Mouse (Mus musculus) thymus, postnatal 25 days (tissue): ENCODE results near the gene Kcng3.

Source experiments
- DNase-seq: peaks from one replicate; pipeline ENCODE4 v3.0.0; 2022

The Kcng3 gene

DNA sequence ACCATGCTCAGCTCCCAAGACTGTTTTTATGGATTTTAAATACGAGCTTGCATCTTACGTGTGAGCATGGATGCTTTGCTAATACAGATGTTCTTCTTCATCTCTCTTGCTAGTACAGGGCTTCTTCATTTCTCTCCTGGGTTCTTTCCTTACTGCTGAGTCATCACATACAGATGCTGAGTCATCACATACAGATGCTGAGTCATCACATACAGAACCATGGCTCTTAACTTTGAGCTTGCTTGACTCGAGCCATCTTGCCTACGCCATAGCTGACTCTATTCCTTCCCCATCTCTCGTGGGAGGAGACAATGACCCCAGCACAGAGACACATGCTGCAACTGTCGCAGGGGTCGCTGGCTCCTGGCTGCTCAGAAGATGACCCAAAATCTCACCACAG, 76.7 kb downstream of the Kcng3 start:
- DNase-seq = no peak

- peak; percentile 66 for DNase-seq
These were observed 83.0 kb downstream of the Kcng3 start for GRCm38 (mm10) chr17:83548501-83549233.

DNA sequence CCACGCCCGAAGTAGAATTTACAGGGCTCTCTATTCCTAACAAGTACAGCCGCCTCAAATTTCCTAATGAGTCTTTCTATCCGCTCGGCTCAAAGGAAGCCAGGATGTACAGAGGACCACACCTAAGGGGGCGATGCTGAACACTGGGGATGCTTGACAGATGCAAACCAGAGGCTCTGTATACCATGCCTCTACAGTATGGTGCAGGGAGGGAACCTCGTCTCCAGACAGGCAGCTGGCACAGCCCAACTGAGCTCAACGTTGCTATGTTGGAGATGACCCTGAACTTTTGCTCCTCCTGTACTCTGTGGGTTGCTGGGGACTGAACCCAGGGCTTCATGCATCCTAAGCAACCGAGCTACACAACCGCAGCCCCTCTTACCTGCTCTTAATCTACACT, 84.5 kb downstream of the Kcng3 start:
- DNase-seq = no peak

GRCm38 (mm10) chr17:83545756-83546742, 85.6 kb downstream of the Kcng3 start:
- no peak for DNase-seq

DNA sequence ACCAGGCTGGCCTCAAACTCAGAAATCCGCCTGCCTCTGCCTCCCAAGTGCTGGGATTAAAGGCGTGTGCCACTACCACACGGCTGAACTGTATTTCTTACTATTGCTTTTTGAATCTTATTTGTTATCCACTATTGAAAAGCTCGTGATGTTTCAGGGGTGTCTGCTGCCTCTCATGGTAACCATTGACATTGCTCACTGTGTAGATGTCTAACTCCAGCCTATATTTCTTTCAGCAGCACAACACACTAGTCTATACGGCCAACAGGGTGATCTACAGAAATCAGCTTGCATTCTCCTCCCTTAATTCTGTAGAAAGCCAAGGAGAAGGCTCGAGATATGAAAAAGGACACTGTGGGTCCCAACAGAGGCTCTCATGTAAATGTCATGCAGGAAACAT, 86.4 kb downstream of the Kcng3 start:
- DNase-seq = no peak

- DNase-seq = no peak
These were observed 89.3 kb downstream of the Kcng3 start for GRCm38 (mm10) chr17:83542424-83542823.

GRCm38 (mm10) chr17:83539262-83540037, 92.2 kb downstream of the Kcng3 start:
- DNase-seq = no peak

DNA sequence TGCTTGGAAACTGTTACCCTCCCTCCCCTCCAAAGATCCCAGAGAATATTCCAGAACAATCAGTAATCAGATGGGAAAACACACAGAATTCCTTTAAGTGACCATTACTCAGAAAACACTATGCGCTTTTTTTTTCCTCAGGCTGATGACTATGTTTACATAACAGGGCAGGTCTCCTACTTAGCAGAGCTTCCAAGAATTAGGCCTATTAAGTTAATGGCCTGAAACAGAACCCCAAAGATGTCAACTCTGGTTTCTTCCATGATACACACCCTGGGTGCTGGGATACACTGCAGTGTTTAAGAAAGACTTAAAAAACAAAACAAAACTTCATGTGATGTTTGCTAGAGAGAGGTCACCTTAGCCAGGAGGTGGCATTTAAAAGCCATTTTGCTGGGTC, 93.0 kb downstream of the Kcng3 start:
- DNase-seq = no peak

GRCm38 (mm10) chr17:83538141-83538540, 93.6 kb downstream of the Kcng3 start:
- no peak for DNase-seq
